Mouse (Mus musculus): ENCODE data around the gene Nap1l4. TPM values are rescaled to one million over a fixed set of nuclear protein-coding genes. Genes with fewer than 3 reads are reported as not detected.

Gene Nap1l4
- polyA plus RNA-seq, 1 experiment from 2014 or later, result 133 TPM

DNA sequence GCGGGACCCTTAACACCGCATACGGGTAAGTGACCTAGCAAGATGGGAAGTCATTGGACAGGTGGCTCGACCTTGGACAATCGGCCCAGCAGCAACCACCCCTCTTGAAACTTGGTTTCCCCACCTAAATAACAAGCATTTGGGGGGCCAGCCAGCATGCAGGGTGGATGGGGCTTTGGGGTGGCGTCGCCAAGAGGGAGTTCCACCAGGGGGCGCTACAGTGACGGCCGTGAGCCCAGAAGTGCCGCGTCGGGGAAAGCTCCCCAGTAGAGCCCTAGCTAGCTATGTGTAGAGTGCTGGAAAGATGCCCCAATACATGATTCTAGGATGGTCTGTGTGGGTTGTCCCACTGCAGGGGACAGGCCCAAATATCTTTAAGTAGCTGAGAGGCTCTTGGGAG lies 68.4 kb downstream of the Nap1l4 start:
- H3K36me3 ChIP-seq (ENCODE audit: control insufficient read depth, insufficient read depth, low read length), result no peaks in the 10 kb centered on the region
- H3K4me3 ChIP-seq (ENCODE audit: low read depth, low read length), result no peak overlapping the region
- peaks cover 3% of the 10 kb centered on the region for H3K27me3 ChIP-seq (replicated peaks; ENCODE audit: control insufficient read depth, insufficient read depth, low read length)
- no peaks in the 10 kb centered on the region for H3K9me3 ChIP-seq (ENCODE audit: control insufficient read depth, low read length)
- H3K4me1 ChIP-seq (replicated peaks; ENCODE audit: control insufficient read depth, insufficient read depth, low read length), result no peaks in the 10 kb centered on the region
- no peak overlapping the region for H3K27ac ChIP-seq (ENCODE audit: low read depth, low read length)
- WGBS, result 23% methylated on average over 13 of the region's 13 CpGs
- DNase-seq (ENCODE audit: low spot score) (no peak), ATAC-seq (replicated peaks; ENCODE audit: low FRiP score) (0 out of 2 replicates have a peak, but pooled peaks have one; percentile 29)
- H3K4me2 ChIP-seq, result no peak overlapping the region
- H3K9ac ChIP-seq (ENCODE audit: low read depth, low read length), result no peak overlapping the region

DNA sequence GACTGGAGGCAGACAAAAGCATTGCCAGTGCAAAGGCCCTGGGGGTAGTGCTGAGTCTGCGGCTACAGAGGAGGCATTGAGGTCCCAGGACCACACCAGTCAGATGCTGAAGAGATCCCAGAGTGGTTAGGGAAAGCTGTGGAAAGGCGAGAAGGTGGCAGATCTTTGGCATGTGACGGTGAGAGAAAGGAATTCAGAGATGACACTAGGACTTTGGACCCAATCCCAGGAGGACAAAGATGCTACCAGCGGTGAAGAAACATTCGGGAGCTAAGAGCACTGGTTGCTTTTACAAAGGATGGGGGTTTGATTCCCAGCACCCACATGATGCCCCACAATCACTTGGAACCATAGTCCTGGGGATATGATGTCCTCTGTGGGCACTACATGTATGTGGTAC lies 71.1 kb downstream of the Nap1l4 start:
- DNase-seq (ENCODE audit: low spot score) (no peak), ATAC-seq (replicated peaks; ENCODE audit: low FRiP score) (no peak)
- Histone ChIP-seq H3K4me1 (replicated peaks; ENCODE audit: control insufficient read depth, insufficient read depth, low read length) (no peaks in the 10 kb centered on the region), H3K36me3 (ENCODE audit: control insufficient read depth, insufficient read depth, low read length) (no peaks in the 10 kb centered on the region), H3K4me3 (ENCODE audit: low read depth, low read length) (no peak overlapping the region), H3K9ac (ENCODE audit: low read depth, low read length) (no peak overlapping the region), H3K27me3 (replicated peaks; ENCODE audit: control insufficient read depth, insufficient read depth, low read length) (peaks cover 3% of the 10 kb centered on the region), H3K9me3 (ENCODE audit: control insufficient read depth, low read length) (no peaks in the 10 kb centered on the region), H3K4me2 (no peak overlapping the region), H3K27ac (ENCODE audit: low read depth, low read length) (no peak overlapping the region)
- WGBS, result 72% methylated on average over 5 of the region's 5 CpGs

DNA sequence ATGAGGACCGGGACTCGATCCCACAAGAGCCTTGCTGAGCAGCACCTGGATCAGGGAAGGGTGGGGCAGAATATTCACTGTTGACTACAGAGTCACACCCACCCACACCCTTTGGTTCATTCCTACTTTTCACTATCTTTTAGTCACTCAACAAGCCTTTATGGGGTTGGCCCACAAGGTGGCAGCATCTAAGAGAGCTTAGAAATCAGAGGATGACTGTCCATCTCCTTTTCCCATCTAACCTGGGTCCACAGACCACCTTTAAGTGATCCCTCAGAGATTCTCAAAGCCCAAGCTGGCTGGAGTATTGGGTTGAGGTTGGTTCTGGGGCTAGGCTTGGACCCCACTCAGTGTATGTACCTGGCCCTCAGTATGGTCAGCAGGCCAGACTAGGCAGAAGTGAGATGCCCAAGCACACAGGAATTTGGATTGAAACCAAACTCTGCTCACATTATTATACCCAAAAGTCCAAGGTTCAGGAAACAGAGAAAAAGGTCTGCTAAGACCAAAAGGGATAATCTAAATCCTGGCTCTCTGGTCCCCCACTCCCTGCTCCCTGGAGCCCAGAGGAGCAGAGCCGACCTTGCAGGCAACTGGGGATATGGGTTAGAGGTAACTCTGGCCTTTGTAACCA lies 72.1 kb downstream of the Nap1l4 start:
- H3K4me3 ChIP-seq (ENCODE audit: low read depth, low read length), result no peak overlapping the region
- H3K9me3 ChIP-seq (ENCODE audit: control insufficient read depth, low read length), result no peaks in the 10 kb centered on the region
- ATAC-seq (replicated peaks; ENCODE audit: low FRiP score) (no peak), DNase-seq (ENCODE audit: low spot score) (no peak)
- peaks cover 3% of the 10 kb centered on the region for H3K27me3 ChIP-seq (replicated peaks; ENCODE audit: control insufficient read depth, insufficient read depth, low read length)
- no peaks in the 10 kb centered on the region for H3K36me3 ChIP-seq (ENCODE audit: control insufficient read depth, insufficient read depth, low read length)
- H3K4me1 ChIP-seq (replicated peaks; ENCODE audit: control insufficient read depth, insufficient read depth, low read length), result no peaks in the 10 kb centered on the region
- no peak overlapping the region for H3K27ac ChIP-seq (ENCODE audit: low read depth, low read length)
- no peak overlapping the region for H3K9ac ChIP-seq (ENCODE audit: low read depth, low read length)
- no peak overlapping the region for H3K4me2 ChIP-seq
- WGBS, result 81% methylated on average over 3 of the region's 3 CpGs

DNA sequence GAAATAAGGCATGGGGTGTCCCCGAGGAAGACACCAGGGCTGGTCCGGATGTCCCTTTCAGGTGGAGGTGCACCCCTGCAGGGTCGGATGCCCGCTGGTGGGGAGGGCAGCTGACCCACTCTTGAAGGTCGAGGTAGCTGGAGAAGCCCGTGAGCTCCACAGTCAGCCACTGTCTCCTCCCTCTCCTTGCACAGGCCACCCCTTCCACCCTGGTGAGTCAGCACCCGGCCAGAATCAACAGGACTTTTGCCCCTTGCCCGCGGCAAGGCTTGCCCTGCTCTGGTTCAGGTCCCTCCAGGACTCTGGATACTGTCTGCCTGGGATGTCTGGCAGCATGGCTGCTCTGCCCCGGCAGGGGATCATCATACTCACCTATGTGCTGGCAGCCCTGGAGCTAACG lies 73.0 kb downstream of the Nap1l4 start:
- Histone ChIP-seq H3K4me1 (replicated peaks; ENCODE audit: control insufficient read depth, insufficient read depth, low read length) (no peaks in the 10 kb centered on the region), H3K9me3 (ENCODE audit: control insufficient read depth, low read length) (no peaks in the 10 kb centered on the region), H3K9ac (ENCODE audit: low read depth, low read length) (no peak overlapping the region), H3K36me3 (ENCODE audit: control insufficient read depth, insufficient read depth, low read length) (no peaks in the 10 kb centered on the region), H3K27me3 (replicated peaks; ENCODE audit: control insufficient read depth, insufficient read depth, low read length) (peaks cover 3% of the 10 kb centered on the region; the same call in 1 of the 2 replicates), H3K4me3 (ENCODE audit: low read depth, low read length) (no peak overlapping the region), H3K4me2 (no peak overlapping the region), H3K27ac (ENCODE audit: low read depth, low read length) (no peak overlapping the region)
- ATAC-seq (replicated peaks; ENCODE audit: low FRiP score) (no peak), DNase-seq (ENCODE audit: low spot score) (no peak)
- WGBS, result 62% methylated on average over 11 of the region's 11 CpGs

DNA sequence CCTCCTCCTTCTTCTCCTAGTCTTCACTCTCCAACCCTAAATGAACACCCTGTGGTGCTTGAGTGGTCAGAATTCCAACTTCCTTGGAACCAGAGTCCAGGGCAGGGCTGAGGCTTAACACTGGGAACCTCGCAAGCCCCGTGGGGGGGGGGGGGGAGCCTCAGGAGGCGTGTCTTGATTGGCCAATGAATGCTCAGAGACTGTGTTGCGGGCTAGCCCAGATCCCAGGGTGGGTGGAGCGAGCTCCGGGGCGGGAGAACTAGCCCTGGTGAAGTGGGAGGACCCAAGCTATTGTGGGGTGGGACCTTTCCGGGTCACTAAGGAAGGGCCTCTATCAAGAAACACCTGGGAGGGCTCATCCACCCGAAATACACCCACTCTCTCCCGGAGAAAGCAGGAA lies 74.1 kb downstream of the Nap1l4 start:
- Histone ChIP-seq H3K4me3 (ENCODE audit: low read depth, low read length) (no peak overlapping the region), H3K9ac (ENCODE audit: low read depth, low read length) (no peak overlapping the region), H3K9me3 (ENCODE audit: control insufficient read depth, low read length) (no peaks in the 10 kb centered on the region), H3K36me3 (ENCODE audit: control insufficient read depth, insufficient read depth, low read length) (no peaks in the 10 kb centered on the region), H3K4me2 (no peak overlapping the region), H3K4me1 (replicated peaks; ENCODE audit: control insufficient read depth, insufficient read depth, low read length) (no peaks in the 10 kb centered on the region), H3K27me3 (replicated peaks; ENCODE audit: control insufficient read depth, insufficient read depth, low read length) (no peaks in the 10 kb centered on the region), H3K27ac (ENCODE audit: low read depth, low read length) (no peak overlapping the region)
- WGBS, result 27% methylated on average over 10 of the region's 10 CpGs
- DNase-seq (ENCODE audit: low spot score), result no peak
- peak; percentile 37; the same call in 1 of the 2 replicates for ATAC-seq (replicated peaks; ENCODE audit: low FRiP score)

DNA sequence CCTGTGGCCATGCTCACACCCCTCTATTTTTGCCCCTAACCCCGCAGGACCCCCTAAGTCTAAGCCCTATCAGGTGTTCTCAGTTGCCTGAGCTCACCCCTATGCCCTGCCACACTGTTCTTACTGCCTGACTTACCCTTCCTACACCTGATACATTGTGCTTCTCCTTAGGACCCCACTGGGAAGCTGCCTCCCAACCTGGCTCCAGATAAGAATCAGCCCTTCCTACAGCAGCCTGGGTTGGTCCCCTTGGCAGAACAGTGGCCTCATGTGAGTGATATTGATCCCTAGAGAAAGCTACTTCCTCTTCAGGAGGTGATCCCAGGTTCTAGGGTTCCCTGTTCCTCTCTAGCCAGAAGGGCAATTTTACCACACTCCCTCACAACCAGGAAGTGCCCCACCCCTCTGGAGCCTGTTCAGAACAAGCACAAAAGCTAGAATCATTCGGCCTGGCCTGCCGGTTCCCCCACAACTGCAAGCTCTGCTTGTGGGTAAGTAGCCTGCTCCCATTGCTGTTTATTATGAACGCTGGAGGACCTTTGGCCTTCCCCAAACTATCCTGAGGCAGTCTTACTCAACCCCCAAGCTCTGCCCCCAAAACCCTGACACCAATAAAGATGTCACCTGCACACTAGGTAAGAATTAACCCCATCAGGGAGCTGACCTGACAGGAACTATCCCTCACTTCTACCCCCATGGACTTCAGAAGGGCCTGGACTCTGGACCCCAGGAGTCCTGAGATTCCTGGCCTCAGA lies 75.4 kb downstream of the Nap1l4 start, which contains the start of gene Slc22a18:
TSS of gene Slc22a18 (plus strand) at position 390 of the 755 bp plus-strand sequence.
- Histone ChIP-seq H3K4me1 (replicated peaks; ENCODE audit: control insufficient read depth, insufficient read depth, low read length) (no peaks in the 10 kb centered on the region), H3K27me3 (replicated peaks; ENCODE audit: control insufficient read depth, insufficient read depth, low read length) (no peaks in the 10 kb centered on the region), H3K36me3 (ENCODE audit: control insufficient read depth, insufficient read depth, low read length) (no peaks in the 10 kb centered on the region), H3K9me3 (ENCODE audit: control insufficient read depth, low read length) (no peaks in the 10 kb centered on the region), H3K27ac (ENCODE audit: low read depth, low read length) (no peak within 1 kb of the TSS), H3K9ac (ENCODE audit: low read depth, low read length) (no peak within 1 kb of the TSS), H3K4me2 (peak within 1 kb of the TSS; percentile 13), H3K4me3 (ENCODE audit: low read depth, low read length) (no peak within 1 kb of the TSS)
- WGBS, result 26% methylated on average over 4 of the region's 4 CpGs
- no peak for DNase-seq (ENCODE audit: low spot score)
- no peak for ATAC-seq (replicated peaks; ENCODE audit: low FRiP score)

DNA sequence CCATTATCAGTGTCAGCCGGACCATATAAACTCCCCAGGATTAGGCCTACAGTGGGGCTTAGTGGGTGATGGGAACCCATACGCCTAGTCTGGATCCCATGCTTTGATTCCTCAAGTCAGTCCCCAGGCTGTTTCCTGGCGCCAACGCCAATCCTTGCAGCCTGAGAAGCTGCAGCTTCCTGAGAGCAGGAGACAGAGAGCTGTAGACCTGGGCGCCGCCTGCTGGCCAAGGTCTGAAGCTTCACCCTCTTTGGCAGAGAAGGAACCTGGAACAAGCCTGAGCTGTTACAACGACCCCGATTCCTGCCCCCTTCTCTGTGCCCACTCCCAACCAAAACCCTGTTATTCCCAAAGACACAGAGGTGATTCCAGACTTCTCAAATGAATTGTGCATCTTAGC lies 79.0 kb downstream of the Nap1l4 start:
- WGBS, result 18% methylated on average over 8 of the region's 8 CpGs
- H3K9me3 ChIP-seq (ENCODE audit: control insufficient read depth, low read length), result no peaks in the 10 kb centered on the region
- ATAC-seq (replicated peaks; ENCODE audit: low FRiP score) (no peak), DNase-seq (ENCODE audit: low spot score) (no peak)
- no peaks in the 10 kb centered on the region; the same call in 1 of the 2 replicates for H3K4me1 ChIP-seq (replicated peaks; ENCODE audit: control insufficient read depth, insufficient read depth, low read length)
- H3K9ac ChIP-seq (ENCODE audit: low read depth, low read length), result no peak overlapping the region
- H3K4me2 ChIP-seq, result no peak overlapping the region
- H3K4me3 ChIP-seq (ENCODE audit: low read depth, low read length), result no peak overlapping the region
- H3K27me3 ChIP-seq (replicated peaks; ENCODE audit: control insufficient read depth, insufficient read depth, low read length), result peaks cover 9% of the 10 kb centered on the region
- no peak overlapping the region for H3K27ac ChIP-seq (ENCODE audit: low read depth, low read length)
- no peaks in the 10 kb centered on the region for H3K36me3 ChIP-seq (ENCODE audit: control insufficient read depth, insufficient read depth, low read length)

DNA sequence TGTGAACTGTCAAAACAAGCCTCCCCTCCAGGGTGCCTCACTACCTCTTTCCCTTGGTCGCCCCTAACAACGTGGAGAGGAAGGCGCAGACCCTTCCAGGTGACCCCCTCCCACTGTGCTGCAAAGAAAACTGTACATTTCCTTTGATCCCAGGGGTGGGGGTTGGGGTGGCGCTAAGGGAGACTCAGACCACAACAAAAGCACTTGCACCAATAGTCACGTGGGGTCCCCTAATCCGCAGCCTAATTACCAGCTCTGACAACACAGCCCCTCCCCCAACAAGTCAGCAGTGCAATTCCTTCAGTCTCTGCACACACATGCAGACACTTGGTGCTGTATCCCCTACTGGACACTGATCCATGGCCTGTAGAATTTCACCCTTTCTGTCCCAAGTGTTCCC lies 81.2 kb downstream of the Nap1l4 start:
- Histone ChIP-seq H3K4me3 (ENCODE audit: low read depth, low read length) (no peak overlapping the region), H3K9me3 (ENCODE audit: control insufficient read depth, low read length) (no peaks in the 10 kb centered on the region), H3K27me3 (replicated peaks; ENCODE audit: control insufficient read depth, insufficient read depth, low read length) (peaks cover 14% of the 10 kb centered on the region), H3K36me3 (ENCODE audit: control insufficient read depth, insufficient read depth, low read length) (no peaks in the 10 kb centered on the region), H3K9ac (ENCODE audit: low read depth, low read length) (no peak overlapping the region), H3K4me1 (replicated peaks; ENCODE audit: control insufficient read depth, insufficient read depth, low read length) (peaks cover 2% of the 10 kb centered on the region; the same call in 1 of the 2 replicates), H3K27ac (ENCODE audit: low read depth, low read length) (no peak overlapping the region), H3K4me2 (no peak overlapping the region)
- WGBS, result 20% methylated on average over 6 of the region's 6 CpGs
- no peak for DNase-seq (ENCODE audit: low spot score)
- ATAC-seq (replicated peaks; ENCODE audit: low FRiP score), result no peak

Measured in liver, embryonic 11.5 days (tissue).